Mouse (Mus musculus): ENCODE data around the gene Sept9.
"Not testable (repeated sequence)": the region's sequence is repeated elsewhere in the genome, so short reads cannot be mapped to it uniquely, and the experiment has no call there.

The Sept9 gene

GRCm38 (mm10) chr11:117326867-117327600, 127.6 kb downstream of the Sept9 start:
- DNase-seq (ENCODE audit: low spot score), result no peak

- no peak for DNase-seq (ENCODE audit: low spot score)
Measured at GRCm38 (mm10) chr11:117327633-117328032, 128.2 kb downstream of the Sept9 start.

- no peak for DNase-seq (ENCODE audit: low spot score)
Measured at GRCm38 (mm10) chr11:117330076-117330950, 130.9 kb downstream of the Sept9 start.

- DNase-seq (ENCODE audit: low spot score), result peak; percentile 58
Measured at GRCm38 (mm10) chr11:117330951-117331254, 131.4 kb downstream of the Sept9 start.

GRCm38 (mm10) chr11:117331361-117332241, 132.1 kb downstream of the Sept9 start:
- DNase-seq (ENCODE audit: low spot score), result peak; percentile 51

- peak; percentile 88 for DNase-seq (ENCODE audit: low spot score)
Measured at GRCm38 (mm10) chr11:117332242-117333149, 133.0 kb downstream of the Sept9 start.

GRCm38 (mm10) chr11:117333150-117333715, 133.8 kb downstream of the Sept9 start:
- no peak for DNase-seq (ENCODE audit: low spot score)

- peak; percentile 71 for DNase-seq (ENCODE audit: low spot score)
Measured at GRCm38 (mm10) chr11:117334101-117334500, 134.6 kb downstream of the Sept9 start.

GRCm38 (mm10) chr11:117335146-117335545, 135.7 kb downstream of the Sept9 start:
- no peak for DNase-seq (ENCODE audit: low spot score)

- DNase-seq (ENCODE audit: low spot score), result no peak
Measured at GRCm38 (mm10) chr11:117336081-117336788, 136.8 kb downstream of the Sept9 start.

- DNase-seq (ENCODE audit: low spot score), result no peak
Measured at GRCm38 (mm10) chr11:117337749-117338148, 138.3 kb downstream of the Sept9 start.

GRCm38 (mm10) chr11:117338503-117338902, 139.0 kb downstream of the Sept9 start:
- no peak for DNase-seq (ENCODE audit: low spot score)

GRCm38 (mm10) chr11:117339050-117339449, 139.6 kb downstream of the Sept9 start:
- no peak for DNase-seq (ENCODE audit: low spot score)

- DNase-seq (ENCODE audit: low spot score), result no peak
Measured at GRCm38 (mm10) chr11:117341218-117341617, 141.8 kb downstream of the Sept9 start.

GRCm38 (mm10) chr11:117342076-117342475, 142.6 kb downstream of the Sept9 start:
- DNase-seq (ENCODE audit: low spot score), result no peak

GRCm38 (mm10) chr11:117342490-117342889, 143.0 kb downstream of the Sept9 start:
- not testable (repeated sequence) for DNase-seq (ENCODE audit: low spot score)

GRCm38 (mm10) chr11:117343800-117344199, 144.3 kb downstream of the Sept9 start:
- DNase-seq (ENCODE audit: low spot score), result no peak

- DNase-seq (ENCODE audit: low spot score), result peak; percentile 74
Measured at GRCm38 (mm10) chr11:117344339-117345021, 145.0 kb downstream of the Sept9 start.

- peak; percentile 64 for DNase-seq (ENCODE audit: low spot score)
Measured at GRCm38 (mm10) chr11:117345022-117345765, 145.7 kb downstream of the Sept9 start.

All from yolk sac, embryonic 10.5 days (tissue).